Mouse (Mus musculus) adrenal gland, postnatal 10 days (tissue): Measurements from ENCODE around the gene Ms4a13. TPM values are rescaled to one million over a fixed set of nuclear protein-coding genes. Genes with fewer than 3 reads are reported as not detected.
"Not testable (repeated sequence)": the region's sequence is repeated elsewhere in the genome, so short reads cannot be mapped to it uniquely, and the experiment has no call there.

Source experiments
- DNase-seq: peaks from one replicate; pipeline ENCODE4 v3.0.0; 2021; ENCODE audit warnings: mixed read lengths
- long read RNA-seq, 2 experiments: library from polyadenylated mRNA; stranded (forward); transcript quantifications; one replicate each; pipeline ENCODE4 v2.0.0; 2021
- total RNA-seq, 2 experiments: library from RNA; stranded (reverse); gene quantifications; 2 replicates each; pipeline ENCODE4 v1.2.3; 2021

The Ms4a13 gene
- total RNA-seq = not detected
- long read RNA-seq, experiment 1 = 0 reads
- long read RNA-seq, experiment 2 = 0 reads

DNA sequence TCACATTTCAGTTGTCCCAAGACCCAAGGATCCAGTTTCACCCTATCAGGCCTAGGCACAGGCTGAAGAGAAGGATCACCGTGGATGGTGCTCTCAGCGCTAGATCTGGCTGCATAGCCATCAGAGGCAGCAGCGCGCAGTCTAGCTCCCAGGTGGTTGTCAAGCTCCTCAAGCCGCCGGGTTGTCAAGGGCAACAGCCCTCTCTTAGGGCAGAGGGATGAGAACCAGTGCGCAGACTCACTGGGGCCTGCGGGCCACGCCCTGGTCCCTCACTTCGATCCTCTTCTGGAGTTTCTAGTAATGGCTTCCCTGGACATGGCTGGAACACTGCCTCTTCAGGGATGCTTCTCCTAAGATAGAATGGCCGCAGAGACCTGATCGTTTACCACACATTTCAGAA, at the start of gene Ms4a13:
Gene Ms4a13 (minus strand): TSS at position 192 of the 400 bp plus-strand sequence.
- DNase-seq = no peak

DNA sequence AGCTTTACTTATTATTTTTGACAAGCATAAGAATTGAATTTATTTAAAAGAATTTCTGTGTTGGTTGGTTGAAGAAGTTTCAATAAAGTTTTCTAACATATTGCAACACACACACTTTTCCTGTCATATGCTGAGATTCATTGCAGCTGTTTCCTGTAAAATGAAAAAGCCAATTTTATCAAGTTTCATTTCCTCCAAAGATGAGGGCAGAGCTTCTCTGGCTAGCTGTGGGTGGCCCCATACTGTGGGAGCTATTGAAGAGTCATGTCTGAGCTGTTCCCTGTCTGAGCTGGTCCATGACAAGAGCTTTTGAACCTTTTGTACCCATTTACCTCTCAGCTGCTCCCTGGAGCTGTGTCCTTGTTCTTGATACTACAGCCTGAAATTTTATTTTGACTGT, 47.7 kb upstream of the Ms4a13 start:
- no peak for DNase-seq

DNA sequence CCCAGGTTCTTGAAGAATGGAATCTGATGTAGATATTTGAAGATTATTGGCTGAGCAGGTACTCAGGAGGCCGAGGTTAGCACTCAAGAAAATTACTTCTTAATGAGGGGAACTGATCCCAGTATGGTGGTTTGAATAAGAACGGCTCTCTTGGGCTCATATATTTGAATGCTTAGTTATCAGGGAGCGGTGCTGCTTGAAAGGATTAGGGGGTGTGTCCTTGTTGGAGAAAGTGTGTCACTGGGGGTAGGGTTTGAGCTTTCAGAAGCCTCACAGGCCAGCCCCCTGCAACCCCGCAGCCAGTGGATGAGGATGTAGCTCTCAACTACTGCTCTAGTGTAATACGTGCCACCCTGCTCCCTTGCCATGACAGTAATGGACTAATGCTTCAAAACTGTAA, 46.0 kb upstream of the Ms4a13 start:
- no peak for DNase-seq

DNA sequence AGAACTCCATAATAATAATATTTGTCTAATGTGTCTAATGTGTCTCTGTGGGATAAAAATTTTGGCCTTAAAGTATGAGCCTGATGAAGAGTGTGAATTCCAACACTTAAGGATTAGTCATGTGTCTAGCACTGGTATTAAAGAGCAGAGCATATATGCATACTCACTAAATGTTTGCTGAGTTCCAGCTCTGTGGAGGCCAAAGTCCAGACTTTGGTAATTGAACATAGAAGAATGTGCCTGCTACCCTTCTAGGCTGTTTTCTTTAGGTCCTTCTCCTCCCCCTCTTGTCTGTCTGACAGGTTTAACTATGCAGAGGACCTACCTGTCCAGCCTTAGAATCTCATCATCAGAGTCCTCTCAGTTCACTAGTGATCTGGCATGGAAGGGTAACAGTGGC, 39.3 kb upstream of the Ms4a13 start:
- DNase-seq = no peak

DNA sequence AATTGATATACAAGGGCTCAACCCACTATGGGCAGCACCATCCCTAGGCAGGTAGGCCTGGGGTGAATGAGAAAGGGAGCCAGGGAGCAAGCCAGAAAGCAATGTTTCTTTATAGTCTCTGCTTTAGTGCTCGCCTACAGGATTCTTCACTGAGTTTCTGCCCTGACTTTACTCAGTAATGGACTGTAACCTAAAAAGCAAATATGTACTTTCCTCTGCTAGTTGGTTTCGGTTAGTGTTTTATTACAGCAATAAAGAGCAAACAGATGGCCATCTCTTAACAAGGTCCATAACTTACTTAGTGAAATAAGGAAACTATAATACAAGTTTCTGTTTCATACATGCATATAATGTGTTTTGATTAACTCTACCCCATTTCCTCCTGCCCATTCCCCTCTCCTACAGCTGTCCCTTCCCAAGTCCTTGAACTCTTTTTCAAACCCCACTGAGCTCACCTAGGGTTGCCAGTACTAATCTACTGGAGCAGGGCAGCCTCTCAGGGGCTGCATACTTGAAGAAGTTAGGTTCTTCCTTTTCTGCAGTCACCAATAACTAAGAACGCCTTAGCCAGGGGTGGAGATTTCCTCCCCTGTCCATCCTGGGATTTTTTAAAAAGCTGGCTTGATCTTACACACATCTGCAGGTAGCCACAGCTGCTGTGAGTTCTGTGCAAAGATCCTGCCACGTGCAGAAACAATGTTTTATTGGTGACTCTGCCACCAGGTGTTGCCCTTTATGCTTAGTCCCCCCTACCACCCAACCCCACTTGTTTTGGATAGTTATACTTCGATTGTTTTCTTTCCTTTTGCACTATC, 38.6 kb upstream of the Ms4a13 start:
- no peak for DNase-seq

DNA sequence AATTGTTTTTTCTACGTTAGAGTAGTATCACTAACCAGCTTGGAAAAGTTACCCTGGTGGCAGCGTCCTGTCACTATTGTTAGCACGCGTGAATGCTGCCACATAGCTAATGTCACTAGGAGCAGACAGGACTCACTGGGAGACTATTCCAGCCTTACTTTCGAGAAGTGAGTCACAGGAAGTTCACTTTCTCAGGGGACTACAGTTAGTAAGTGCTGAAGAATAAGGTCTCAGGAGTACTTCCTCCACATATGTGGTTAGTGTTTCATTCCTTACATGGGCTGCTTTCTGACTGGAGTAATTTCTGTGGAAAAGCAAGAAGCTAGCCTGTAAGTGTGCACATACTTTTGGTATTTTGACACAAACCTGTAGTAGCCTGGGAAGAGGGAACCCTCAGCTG, 37.7 kb upstream of the Ms4a13 start:
- no peak for DNase-seq

DNA sequence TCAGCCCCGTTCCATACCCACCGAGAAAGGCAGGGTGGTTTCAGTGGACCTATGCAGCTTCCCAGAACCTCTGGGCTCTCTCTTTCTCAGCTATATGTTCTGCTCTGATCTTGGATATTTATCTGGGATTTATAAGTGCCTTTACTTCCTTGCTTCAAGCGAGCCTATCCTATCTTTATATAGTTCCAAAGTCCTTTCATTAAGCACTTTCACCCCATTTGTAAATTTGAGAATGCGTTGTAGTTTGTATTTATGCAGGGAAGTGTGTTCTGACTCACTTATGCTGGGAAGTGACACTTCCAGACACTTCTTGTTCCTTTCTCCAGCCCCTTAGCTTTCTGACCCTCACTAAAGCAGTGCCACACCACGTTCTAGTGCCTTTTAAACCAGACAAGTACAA, 35.8 kb upstream of the Ms4a13 start, which contains the start of gene Ms4a12:
Gene Ms4a12 (minus strand): TSS at position 101 of the 400 bp plus-strand sequence.
- DNase-seq = no peak

DNA sequence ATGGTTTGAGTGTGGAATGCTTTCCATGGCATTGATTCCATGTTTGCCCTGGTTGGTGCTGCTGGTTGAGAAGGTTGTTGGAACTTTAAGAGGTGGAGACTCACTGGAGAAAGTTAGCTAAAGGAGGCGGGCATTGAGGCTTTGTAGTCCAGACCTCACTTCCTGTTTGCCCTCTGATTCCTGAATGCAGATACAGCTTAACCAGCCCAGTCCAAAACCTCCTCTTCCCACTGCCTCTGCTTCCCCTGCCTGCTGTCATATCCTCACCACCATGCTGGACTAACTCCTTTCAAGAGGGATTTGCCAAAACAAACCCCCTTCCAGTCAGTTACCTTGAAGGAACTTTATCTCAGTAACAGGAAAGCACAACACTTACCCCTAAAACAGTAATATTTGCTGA, 4.0 kb downstream of the Ms4a13 start:
- DNase-seq = no peak

DNA sequence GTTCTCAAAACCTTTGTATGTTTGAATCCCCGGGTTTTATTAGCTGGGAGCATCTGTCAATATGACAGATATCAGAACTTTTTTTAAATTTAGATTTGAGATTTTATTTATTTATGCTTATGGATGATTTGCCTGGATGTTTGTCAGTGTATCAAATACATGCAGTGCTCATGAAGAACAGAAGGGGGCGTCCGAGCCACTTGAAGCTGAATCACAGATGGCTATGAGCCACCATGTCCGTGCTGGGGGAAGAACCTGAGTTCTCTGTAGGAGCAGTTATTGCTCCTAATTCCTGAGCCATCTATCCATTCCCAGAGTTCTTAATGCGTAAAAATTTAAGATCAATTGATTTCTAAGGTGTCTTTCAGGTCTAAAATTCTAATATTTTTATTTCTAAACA, 12.4 kb downstream of the Ms4a13 start:
- DNase-seq = peak; percentile 22

DNA sequence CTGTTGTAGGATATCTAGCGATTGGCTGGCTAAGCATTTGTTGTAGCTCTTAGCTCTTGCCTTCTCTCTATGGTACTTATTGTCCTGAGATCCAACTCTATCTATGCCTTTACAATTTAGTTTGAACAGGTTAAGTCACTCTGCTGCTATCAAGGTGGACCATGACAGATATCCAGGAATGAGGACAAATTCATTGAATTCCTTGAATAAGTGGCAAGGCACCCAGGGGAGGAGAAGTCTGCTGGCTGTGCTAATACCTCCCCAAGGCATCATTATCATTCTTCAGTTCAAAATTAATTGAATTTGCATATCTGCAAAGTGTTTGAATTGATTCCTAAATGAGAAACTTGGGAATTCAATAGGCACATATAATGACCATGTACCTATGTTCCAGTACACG, 19.1 kb downstream of the Ms4a13 start:
- DNase-seq = no peak

DNA sequence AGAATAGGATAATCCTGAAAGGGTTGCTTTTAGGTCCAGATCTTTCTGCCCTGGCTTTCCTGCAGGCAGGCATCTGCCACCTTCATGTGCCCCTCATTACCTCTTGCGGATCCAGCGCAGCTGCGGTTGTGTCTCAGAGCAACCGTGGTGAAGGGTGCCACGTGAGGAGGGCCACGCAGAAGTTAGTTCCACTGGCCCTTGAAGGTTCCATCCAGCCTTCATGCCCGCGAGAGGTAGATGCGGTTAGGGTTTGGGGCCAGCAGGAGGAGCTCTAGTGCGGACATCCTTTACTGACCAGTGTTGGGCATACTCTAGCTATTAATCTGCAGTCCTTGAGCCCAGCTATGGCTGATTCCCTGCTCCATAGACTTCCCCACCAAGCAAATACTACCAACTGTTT, 31.4 kb downstream of the Ms4a13 start, which contains the start of gene 1700025F22Rik:
Gene 1700025F22Rik (minus strand): TSS at position 149 of the 400 bp plus-strand sequence.
- DNase-seq = peak; percentile 7

DNA sequence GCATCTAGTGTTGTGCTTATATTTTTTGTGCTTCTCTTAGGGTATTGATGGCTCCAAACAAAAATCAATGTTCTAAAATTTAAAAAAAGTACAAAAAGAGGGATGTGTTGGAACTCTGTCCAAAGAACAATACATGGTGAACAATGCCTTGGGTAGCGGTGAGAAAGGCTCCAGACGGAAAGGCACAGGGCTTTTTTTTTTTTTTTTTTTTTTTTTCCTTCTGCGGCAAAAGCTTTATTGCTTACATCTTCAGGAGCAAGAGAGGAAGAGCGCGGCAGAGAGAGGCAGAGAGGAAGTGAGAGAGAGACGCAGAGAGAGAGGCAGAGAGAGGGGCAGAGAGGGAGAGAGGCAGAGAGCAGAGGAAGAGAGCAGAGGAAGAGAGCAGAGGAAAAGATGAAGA, 38.6 kb downstream of the Ms4a13 start:
- DNase-seq = not testable (repeated sequence)

DNA sequence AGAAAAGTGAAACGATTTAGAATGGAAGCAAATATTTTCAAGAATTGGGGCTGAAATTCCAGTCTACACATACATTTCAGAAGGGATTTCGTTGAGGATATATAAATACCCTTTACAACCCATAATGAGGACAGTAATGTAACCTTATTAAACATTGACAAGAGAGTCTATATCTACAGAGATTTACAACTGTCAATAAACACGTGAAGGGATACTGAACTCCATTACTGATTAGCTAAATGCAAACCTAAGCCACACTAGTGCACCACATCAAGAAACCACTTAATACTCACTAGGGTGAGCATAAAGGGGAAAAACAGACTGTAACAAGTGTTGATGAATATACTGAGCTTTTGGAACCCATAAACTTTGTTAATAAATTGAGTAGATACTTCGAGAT, 61.2 kb downstream of the Ms4a13 start:
- no peak for DNase-seq

DNA sequence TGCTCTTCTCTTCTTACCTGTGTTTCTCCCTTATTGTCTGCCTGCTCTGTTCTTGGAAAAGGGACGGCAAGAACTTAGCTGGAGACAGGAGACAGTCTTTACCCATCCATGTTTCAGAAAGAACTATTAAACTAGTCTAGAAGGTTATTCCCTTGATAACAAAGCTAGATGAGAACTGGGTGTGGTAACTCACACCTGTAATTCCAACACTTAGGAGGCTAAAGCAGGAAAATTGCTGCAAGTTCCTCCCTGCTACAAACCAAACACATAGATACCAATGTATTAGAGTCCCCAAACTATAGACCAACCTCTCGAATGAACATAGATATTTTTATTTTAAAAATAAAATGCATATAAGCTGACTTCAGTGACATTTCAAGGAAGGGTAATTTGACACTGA, 61.7 kb downstream of the Ms4a13 start:
- no peak for DNase-seq

DNA sequence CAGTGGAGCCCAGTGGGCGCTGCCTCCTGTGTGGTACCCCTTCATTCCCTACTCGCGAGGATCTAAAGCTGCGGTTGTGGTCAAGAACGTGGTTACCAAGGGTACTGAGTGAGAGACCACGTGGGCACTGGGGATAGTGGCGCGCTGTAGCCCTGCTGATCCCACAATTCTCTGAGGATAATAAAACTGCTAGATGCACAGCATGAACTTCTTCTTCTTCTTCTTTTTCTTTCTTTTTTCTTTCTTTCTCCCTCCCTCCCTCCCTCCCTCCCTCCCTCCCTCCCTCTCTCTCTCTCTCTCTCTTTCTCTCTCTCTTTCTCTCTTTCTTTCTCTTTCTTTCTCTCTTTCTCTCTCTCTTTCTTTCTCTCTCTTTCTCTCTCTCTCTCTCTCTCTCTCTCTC, 65.8 kb downstream of the Ms4a13 start, which contains the start of gene 1700017D01Rik:
Gene 1700017D01Rik (minus strand): TSS at position 101 of the 400 bp plus-strand sequence.
- DNase-seq = not testable (repeated sequence)

DNA sequence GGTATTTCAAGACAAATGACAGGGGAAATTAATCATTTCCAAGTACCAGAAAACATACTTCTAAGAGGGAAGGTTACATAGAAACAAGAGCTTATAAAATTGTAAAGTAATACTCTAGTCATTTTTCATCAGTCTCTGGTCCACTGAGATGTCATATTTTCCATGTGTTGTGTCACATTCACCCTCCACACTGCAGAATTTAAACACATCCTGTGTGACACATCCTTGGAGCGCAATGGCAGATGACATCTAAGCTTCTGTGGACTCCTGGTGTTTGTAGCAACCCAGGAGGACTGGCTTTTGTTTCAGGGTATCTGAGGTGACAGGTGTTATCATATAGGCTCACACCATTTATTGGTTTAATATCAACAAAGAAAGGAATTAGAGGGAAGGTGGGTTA, 66.8 kb downstream of the Ms4a13 start:
- DNase-seq = no peak

DNA sequence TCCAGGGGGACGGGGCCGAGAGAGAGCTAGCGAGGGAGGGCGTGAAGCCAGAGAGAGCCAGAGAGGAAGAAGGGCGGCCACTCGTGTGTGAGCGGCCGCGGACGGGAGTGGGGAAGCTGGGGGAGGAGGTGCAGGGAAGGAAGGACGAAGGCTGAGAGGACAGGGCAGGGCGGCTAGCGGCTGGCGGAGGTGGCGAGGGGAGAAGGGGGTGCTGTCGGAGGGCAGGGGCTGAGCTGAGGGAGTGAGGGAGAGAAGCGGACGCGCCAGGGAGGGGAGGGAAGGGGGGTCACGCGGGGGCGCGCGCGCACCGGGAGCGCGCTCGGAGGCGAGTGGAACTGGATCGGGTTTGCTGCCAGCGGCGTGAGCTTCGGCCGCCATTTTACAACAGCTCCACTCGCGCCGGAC, 75.5 kb downstream of the Ms4a13 start:
- DNase-seq = peak; percentile 15

Other genes starting within 250 kb of the Ms4a13 start
- gene Ccdc86, start 247.5 kb downstream of the Ms4a13 start, total RNA-seq = 10 to 100 TPM; 11.2 to 14.4 TPM
- gene Ms4a10, start 222.1 kb downstream of the Ms4a13 start, total RNA-seq = 1 to 10 TPM; 2.8 to 3.9 TPM
- gene Ms4a15, start 203.5 kb downstream of the Ms4a13 start, total RNA-seq = not detected
- gene Ms4a18, start 178.7 kb downstream of the Ms4a13 start, total RNA-seq = not detected
- 1 to 10 TPM; 1.2 to 2.3 TPM for gene Ms4a8a, start 115.6 kb downstream of the Ms4a13 start, total RNA-seq
- gene 1700017D01Rik, start 65.9 kb downstream of the Ms4a13 start, total RNA-seq = not detected
- not detected for gene 1700025F22Rik, start 31.4 kb downstream of the Ms4a13 start, total RNA-seq
- not detected for gene Ms4a12, start 35.7 kb upstream of the Ms4a13 start, total RNA-seq
- 1 to 10 TPM; 3.6 to 4.1 TPM for gene Ms4a1, start 69.5 kb upstream of the Ms4a13 start, total RNA-seq
- gene Ms4a5, start 87.1 kb upstream of the Ms4a13 start, total RNA-seq = not detected
- gene Ms4a14, start 117.7 kb upstream of the Ms4a13 start, total RNA-seq = not detected
- gene Ms4a7, start 139.4 kb upstream of the Ms4a13 start, total RNA-seq = 1 to 10 TPM in 1 of 2 experiments, under 1 TPM in 1; 0.96 to 1.8 TPM
- 1 to 10 TPM; 2.6 to 6.4 TPM for gene Ms4a4a, start 178.8 kb upstream of the Ms4a13 start, total RNA-seq
- 1 to 10 TPM; 1.3 to 1.5 TPM for gene Ms4a4c, start 208.0 kb upstream of the Ms4a13 start, total RNA-seq
- 1 to 10 TPM; 8.4 to 9.8 TPM for gene Ms4a4b, start 246.8 kb upstream of the Ms4a13 start, total RNA-seq